8 mouse cellular contexts compared by ENCODE assay signal in the genomic region with DNA sequence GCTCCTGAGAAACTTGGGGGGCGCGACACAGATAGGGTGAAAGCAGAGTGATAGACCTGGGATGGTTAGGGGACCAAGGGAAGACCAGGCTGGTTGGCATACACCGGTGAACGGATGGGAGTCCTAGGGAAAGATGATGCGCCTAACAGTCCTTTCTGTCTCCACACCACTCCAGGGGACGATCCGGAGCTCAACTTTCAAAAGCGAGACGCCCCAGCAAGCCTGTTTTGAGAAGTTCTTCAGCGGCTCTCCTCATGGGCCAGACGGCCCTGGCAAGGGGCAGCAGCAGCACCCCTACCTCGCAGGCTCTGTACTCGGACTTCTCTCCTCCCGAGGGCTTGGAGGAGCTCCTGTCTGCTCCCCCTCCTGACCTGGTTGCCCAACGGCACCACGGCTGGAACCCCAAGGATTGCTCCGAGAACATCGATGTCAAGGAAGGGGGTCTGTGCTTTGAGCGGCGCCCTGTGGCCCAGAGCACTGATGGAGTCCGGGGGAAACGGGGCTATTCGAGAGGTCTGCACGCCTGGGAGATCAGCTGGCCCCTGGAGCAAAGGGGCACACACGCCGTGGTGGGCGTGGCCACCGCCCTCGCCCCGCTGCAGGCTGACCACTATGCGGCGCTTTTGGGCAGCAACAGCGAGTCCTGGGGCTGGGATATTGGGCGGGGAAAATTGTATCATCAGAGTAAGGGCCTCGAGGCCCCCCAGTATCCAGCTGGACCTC. TPM values are rescaled to one million over a fixed set of nuclear protein-coding genes. Genes with fewer than 3 reads are reported as not detected.
DNase-seq lines count a peak whose midpoint lies in the region; ATAC-seq and TF ChIP-seq lines count a peak whose summit lies in the region.

No protein-coding gene starts in this region.

- no peaks in the 10 kb centered on the region for H3K27me3 ChIP-seq in G1E (ENCODE audit: insufficient read depth, low read length)
- no peaks in the 10 kb centered on the region for H3K27me3 ChIP-seq in forebrain, embryonic 12.5 days

- H3K36me3 ChIP-seq in G1E (replicated peaks), result peaks cover 53% of the 10 kb centered on the region
- H3K36me3 ChIP-seq in forebrain, embryonic 12.5 days (replicated peaks), result peaks cover 25% of the 10 kb centered on the region

- H3K9me3 ChIP-seq in G1E (replicated peaks), result no peaks in the 10 kb centered on the region
- H3K9me3 ChIP-seq in forebrain, embryonic 12.5 days, result no peaks in the 10 kb centered on the region

- ATAC-seq in G1E (ENCODE audit: extremely low read depth, insufficient number of reproducible peaks, low FRiP score, poor library complexity, severe bottlenecking), result 0 out of 2 replicates have a peak, but pooled peaks have one; percentile 2
- ATAC-seq in cerebellum, adult (ENCODE audit: insufficient number of reproducible peaks, low FRiP score, low TSS enrichment), result peak; percentile 18; the same call in 1 of the 2 replicates
- ATAC-seq in forebrain, embryonic 12.5 days (ENCODE audit: low FRiP score), result peak; percentile 11; the same call in 1 of the 2 replicates

- H3K4me3 ChIP-seq in G1E (ENCODE audit: low read depth, low read length), result peak overlapping the region; percentile 74
- peak overlapping the region; percentile 54 for H3K4me3 ChIP-seq in forebrain, embryonic 12.5 days (replicated peaks)
- peak overlapping the region; percentile 64 for H3K4me3 ChIP-seq in layer of hippocampus, adult 2 months

- peak; percentile 57 for DNase-seq in G1E (ENCODE audit: low spot score)
- DNase-seq in heart, postnatal 25 days (ENCODE audit: low spot score), result peak; percentile 70
- peak in 1 of 2 experiments; percentile 50 for DNase-seq in layer of hippocampus, adult 2 months (ENCODE audit: low spot score in 2 of 2)
- peak; percentile 93 for DNase-seq in lung, postnatal 10 days
- peak; percentile 68 for DNase-seq in ovary, postnatal 10 days (ENCODE audit: low spot score)
- peak; percentile 73 for DNase-seq in thymus, postnatal 14 days

- intact Hi-C loops in heart, postnatal 25 days (cut with DNase I), result loop anchor here (2.0 kb wide), 1 partner anchor 38 kb away; no protein-coding TSS in a partner anchor

- peak; percentile 36; the same call in 1 of the 2 replicates for TF ChIP-seq CTCF in G1E (IDR thresholded peaks at IDR 0.05; ENCODE audit: low read depth, low read length)
- peak; percentile 83 for TF ChIP-seq CTCF in layer of hippocampus, adult 2 months (conservative IDR thresholded peaks at IDR 0.05)

- under 1% methylated on average over 35 of the region's 35 CpGs for WGBS in forebrain, embryonic 12.5 days

- H3K9ac ChIP-seq in forebrain, embryonic 12.5 days, result peak overlapping the region; percentile 71

- peaks cover 83% of the 10 kb centered on the region for H3K4me1 ChIP-seq in G1E (ENCODE audit: insufficient read depth, low read depth, low read length)
- H3K4me1 ChIP-seq in forebrain, embryonic 12.5 days, result peaks cover 61% of the 10 kb centered on the region

- H3K4me2 ChIP-seq in forebrain, embryonic 12.5 days, result peak overlapping the region; percentile 97

- peak overlapping the region; percentile 85 for H3K27ac ChIP-seq in forebrain, embryonic 12.5 days
- H3K27ac ChIP-seq in layer of hippocampus, adult 2 months, result peak overlapping the region; percentile 71

RNA-seq across cellular contexts. Expression of gene Spsb2, which starts 0.8 kb away (rescaled TPM):
- total RNA-seq in G1E (2014; fragmentation: Nextera tagmentation) (1.9 TPM in 2 replicates), G1E (2017) (6.9 and 9.4 TPM in 2 replicates)
- 10.1 and 10.9 TPM in 2 replicates for polyA plus RNA-seq in G1E (2012)
- polyA plus RNA-seq in forebrain, embryonic 12.5 days (2016; fragmentation: Nextera tagmentation; extraction: Ambion mirVana), result 4.5 and 7.7 TPM in 2 replicates
- 1 to 10 TPM; 2.9 to 3.3 TPM for total RNA-seq in heart, postnatal 25 days (2021)
- 1 to 10 TPM; 3.4 to 4.6 TPM for total RNA-seq in layer of hippocampus, adult 2 months (2021)

RNA-seq across cellular contexts. Expression of gene Tpi1, which starts 4.9 kb away (rescaled TPM):
- total RNA-seq in G1E (2014; fragmentation: Nextera tagmentation) (601 and 619 TPM in 2 replicates), G1E (2017) (903 and 1,035 TPM in 2 replicates)
- 520 and 701 TPM in 2 replicates for polyA plus RNA-seq in G1E (2012)
- 559 and 592 TPM in 2 replicates for polyA plus RNA-seq in forebrain, embryonic 12.5 days (2016; fragmentation: Nextera tagmentation; extraction: Ambion mirVana)
- total RNA-seq in heart, postnatal 25 days (2021), result 100 to 1,000 TPM; 837 to 904 TPM
- total RNA-seq in layer of hippocampus, adult 2 months (2021), result 100 to 1,000 TPM; 713 to 768 TPM

RNA-seq across cellular contexts. Expression of gene Usp5, which starts 20.1 kb away (rescaled TPM):
- total RNA-seq in G1E (2014; fragmentation: Nextera tagmentation), result 34.6 and 45.9 TPM in 2 replicates
- total RNA-seq in G1E (2017), result 67.0 and 76.8 TPM in 2 replicates
- polyA plus RNA-seq in G1E (2012), result 53.0 and 68.2 TPM in 2 replicates
- polyA plus RNA-seq in forebrain, embryonic 12.5 days (2016; fragmentation: Nextera tagmentation; extraction: Ambion mirVana), result 199 and 221 TPM in 2 replicates
- total RNA-seq in heart, postnatal 25 days (2021), result 10 to 100 TPM; 73.7 to 75.3 TPM
- 100 to 1,000 TPM; 185 to 198 TPM for total RNA-seq in layer of hippocampus, adult 2 months (2021)

RNA-seq across cellular contexts. Expression of gene Cdca3, which starts 20.1 kb away (rescaled TPM):
- total RNA-seq in G1E (2014; fragmentation: Nextera tagmentation) (109 and 112 TPM in 2 replicates), G1E (2017) (137 and 150 TPM in 2 replicates)
- 50.9 and 67.2 TPM in 2 replicates for polyA plus RNA-seq in G1E (2012)
- 233 and 244 TPM in 2 replicates for polyA plus RNA-seq in forebrain, embryonic 12.5 days (2016; fragmentation: Nextera tagmentation; extraction: Ambion mirVana)
- 1 to 10 TPM in 1 of 2 experiments, under 1 TPM in 1; 0.91 to 1.6 TPM for total RNA-seq in heart, postnatal 25 days (2021)
- 1 to 10 TPM in 1 of 2 experiments, under 1 TPM in 1; 0.47 to 1.3 TPM for total RNA-seq in layer of hippocampus, adult 2 months (2021)

RNA-seq across cellular contexts. Expression of gene Lrrc23, which starts 29.7 kb away (rescaled TPM):
- total RNA-seq in G1E (2014; fragmentation: Nextera tagmentation), result not detected in 2 replicates
- total RNA-seq in G1E (2017), result 0.11 TPM in 1 of 2 replicates, not detected in the other
- not detected in 2 replicates for polyA plus RNA-seq in G1E (2012)
- polyA plus RNA-seq in forebrain, embryonic 12.5 days (2016; fragmentation: Nextera tagmentation; extraction: Ambion mirVana), result 3.3 and 4.0 TPM in 2 replicates
- not detected for total RNA-seq in heart, postnatal 25 days (2021)
- total RNA-seq in layer of hippocampus, adult 2 months (2021), result 1 to 10 TPM; 1.4 to 1.6 TPM
